Mouse (Mus musculus): ENCODE measurements around the gene Mthfd1l. TPM values are rescaled to one million over a fixed set of nuclear protein-coding genes. Genes with fewer than 3 reads are reported as not detected.

The Mthfd1l gene
- polyA plus RNA-seq, 1 experiment from 2014 or later: 11.2 TPM

- WGBS: 88% methylated on average over 5 of the region's 5 CpGs
- no peak overlapping the region for H3K4me2 ChIP-seq
These were observed 123.2 kb downstream of the Mthfd1l start for GRCm38 (mm10) chr10:4096151-4096550.

DNA sequence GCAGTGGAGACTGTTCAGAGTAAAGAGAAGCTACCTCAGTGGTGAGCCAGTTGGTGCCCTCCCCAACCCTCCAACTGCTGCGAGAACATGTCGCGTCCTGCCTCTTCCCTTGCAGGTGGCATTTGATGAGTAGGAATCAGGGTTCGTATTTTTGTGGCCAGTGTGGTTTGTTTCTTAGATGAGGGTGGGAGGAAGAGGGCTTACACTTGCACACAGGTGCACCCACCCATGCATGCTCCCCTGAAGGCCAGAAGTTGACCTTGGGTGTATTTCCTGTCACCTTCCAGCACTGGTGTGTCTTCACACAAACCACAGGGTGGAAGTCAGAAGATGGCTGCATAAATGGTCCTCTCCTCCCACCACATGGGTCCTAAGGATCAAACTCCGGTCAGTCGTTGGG is 127.1 kb downstream of the Mthfd1l start:
- no peak for ATAC-seq (ENCODE audit: low FRiP score)
- H3K27me3 ChIP-seq: no peaks in the 10 kb centered on the region
- H3K4me3 ChIP-seq (replicated peaks): no peak overlapping the region
- WGBS: 91% methylated on average over 6 of the region's 6 CpGs
- peaks cover 3% of the 10 kb centered on the region; the same call in 1 of the 2 replicates for H3K36me3 ChIP-seq (replicated peaks)
- no peak overlapping the region for H3K4me2 ChIP-seq
- H3K27ac ChIP-seq: no peak overlapping the region
- no peaks in the 10 kb centered on the region for H3K4me1 ChIP-seq
- no peaks in the 10 kb centered on the region for H3K9me3 ChIP-seq
- no peak overlapping the region for H3K9ac ChIP-seq

More at GRCm38 (mm10) chr10:4096151-4096550, 123.2 kb downstream of the Mthfd1l start:
- no peaks in the 10 kb centered on the region; the same call in 1 of the 2 replicates for H3K4me1 ChIP-seq
- ATAC-seq (ENCODE audit: low FRiP score): no peak
- no peak overlapping the region for H3K9ac ChIP-seq
- peaks cover 3% of the 10 kb centered on the region for H3K36me3 ChIP-seq (replicated peaks)
- no peaks in the 10 kb centered on the region for H3K9me3 ChIP-seq
- H3K4me3 ChIP-seq (replicated peaks): no peak overlapping the region
- H3K27me3 ChIP-seq: no peaks in the 10 kb centered on the region
- no peak overlapping the region for H3K27ac ChIP-seq

DNA sequence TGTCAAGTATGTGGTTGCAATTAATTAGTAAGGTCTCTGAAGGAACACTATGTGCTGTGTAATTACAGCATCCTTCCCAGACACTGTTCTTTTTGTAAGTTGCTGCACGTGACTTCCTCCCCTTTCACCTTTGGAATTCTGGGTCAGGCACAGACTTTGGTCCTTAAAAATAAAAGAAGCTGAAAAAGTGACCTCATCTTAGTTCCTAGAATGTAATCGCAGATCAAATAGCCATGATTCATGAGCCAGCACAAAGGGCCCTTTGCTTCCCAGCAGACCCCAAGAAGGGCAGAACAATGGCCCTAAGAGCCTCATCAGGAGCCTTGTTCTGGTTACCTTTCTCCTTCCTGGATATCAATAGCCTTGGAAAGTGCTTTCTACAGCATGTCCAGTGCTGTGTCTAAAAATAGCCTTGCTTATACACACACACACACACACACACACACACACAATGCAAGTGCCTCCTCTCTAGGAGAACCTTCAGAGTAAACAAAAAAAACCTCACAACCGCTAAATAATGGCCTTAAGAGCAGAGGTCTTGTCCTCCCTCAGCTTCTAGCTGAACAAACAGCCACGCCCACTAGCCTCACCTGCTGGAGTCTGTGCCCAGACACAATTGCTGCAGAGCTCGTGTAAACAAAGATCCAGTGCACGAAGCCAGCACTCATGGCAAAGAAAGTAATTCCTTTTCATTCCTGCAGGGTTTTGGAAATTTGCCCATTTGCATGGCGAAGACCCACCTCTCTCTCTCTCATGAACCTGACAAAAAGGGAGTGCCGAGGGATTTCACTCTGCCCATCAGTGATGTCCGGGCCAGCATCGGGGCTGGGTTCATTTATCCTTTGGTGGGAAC is 133.0 kb downstream of the Mthfd1l start:
- peak; percentile 70 for ATAC-seq (ENCODE audit: low FRiP score)
- WGBS: 14% methylated on average over 10 of the region's 10 CpGs
- Histone ChIP-seq H3K4me1 (peaks cover 31% of the 10 kb centered on the region), H3K4me2 (peak overlapping the region; percentile 19; the same call in 1 of the 2 replicates), H3K36me3 (replicated peaks) (peaks cover 3% of the 10 kb centered on the region; the same call in 1 of the 2 replicates), H3K4me3 (replicated peaks) (no peak overlapping the region), H3K9ac (no peak overlapping the region), H3K27me3 (no peaks in the 10 kb centered on the region), H3K9me3 (no peaks in the 10 kb centered on the region), H3K27ac (peak overlapping the region; percentile 71)

DNA sequence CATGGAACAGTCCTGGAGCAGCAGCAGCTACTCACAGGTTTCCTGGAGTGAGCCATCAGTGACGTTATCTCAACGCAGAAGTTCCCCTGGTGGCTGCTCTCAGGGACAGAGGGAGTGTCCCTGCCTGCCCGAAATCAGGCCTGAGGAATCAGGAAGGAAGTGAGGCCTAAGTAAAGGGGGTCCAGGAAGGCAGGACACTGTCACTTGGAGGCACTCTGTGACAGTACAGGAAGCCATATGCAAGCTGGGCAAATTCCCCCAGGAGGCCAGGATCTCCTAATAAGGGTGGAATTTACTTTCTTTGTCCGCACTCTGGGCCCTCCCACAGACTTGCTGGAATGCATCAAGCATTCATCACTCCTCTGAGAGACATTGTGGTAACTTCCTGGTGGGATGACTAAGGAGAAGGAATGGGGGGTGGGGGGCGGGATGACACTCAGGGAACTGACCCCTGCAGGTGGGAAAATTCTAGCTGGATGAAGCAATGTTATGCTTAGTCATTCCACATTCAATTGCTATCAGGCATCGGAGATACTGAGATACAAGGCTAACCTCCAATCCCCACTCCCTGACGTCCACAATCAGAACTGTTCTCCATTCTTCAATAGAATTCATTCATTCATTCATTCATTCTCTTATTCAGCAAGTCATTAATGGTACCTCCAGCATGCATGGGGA is 134.9 kb downstream of the Mthfd1l start:
- ATAC-seq (ENCODE audit: low FRiP score): 0 out of 2 replicates have a peak, but pooled peaks have one; percentile 5
- Histone ChIP-seq H3K9me3 (no peaks in the 10 kb centered on the region), H3K9ac (no peak overlapping the region), H3K27me3 (no peaks in the 10 kb centered on the region), H3K4me3 (replicated peaks) (no peak overlapping the region), H3K4me2 (no peak overlapping the region), H3K4me1 (peaks cover 34% of the 10 kb centered on the region), H3K36me3 (replicated peaks) (peaks cover 3% of the 10 kb centered on the region; the same call in 1 of the 2 replicates), H3K27ac (peak overlapping the region; percentile 50; the same call in 1 of the 2 replicates)
- WGBS: 28% methylated on average over 7 of the region's 7 CpGs

DNA sequence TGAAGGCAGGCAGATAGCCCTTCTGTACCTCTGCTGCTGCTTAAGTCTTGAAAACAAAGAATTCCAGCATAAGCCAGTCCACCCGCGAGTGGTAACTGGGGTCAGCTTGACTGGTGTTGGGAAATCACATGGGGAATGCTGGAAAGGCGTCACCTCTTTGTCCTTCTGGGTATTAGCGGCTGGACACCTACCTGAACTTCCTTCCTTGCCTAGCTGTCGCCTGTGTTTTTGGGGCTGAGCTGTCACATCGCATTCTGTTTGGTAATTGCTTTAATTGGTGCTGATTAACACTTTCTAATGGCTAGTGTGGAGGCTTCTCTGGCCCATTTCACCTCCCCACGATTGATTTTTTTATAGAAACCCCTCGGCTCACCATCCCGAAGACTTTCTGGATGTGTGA is 135.5 kb downstream of the Mthfd1l start:
- Histone ChIP-seq H3K9me3 (no peaks in the 10 kb centered on the region), H3K27me3 (no peaks in the 10 kb centered on the region), H3K36me3 (replicated peaks) (peaks cover 2% of the 10 kb centered on the region; the same call in 1 of the 2 replicates), H3K9ac (no peak overlapping the region), H3K4me2 (no peak overlapping the region), H3K4me3 (replicated peaks) (no peak overlapping the region), H3K4me1 (peaks cover 34% of the 10 kb centered on the region), H3K27ac (peak overlapping the region; percentile 50; the same call in 1 of the 2 replicates)
- 50% methylated on average over 9 of the region's 9 CpGs for WGBS
- no peak for ATAC-seq (ENCODE audit: low FRiP score)

GRCm38 (mm10) chr10:4111095-4111794 is 138.3 kb downstream of the Mthfd1l start:
- Histone ChIP-seq H3K27ac (no peak overlapping the region), H3K27me3 (no peaks in the 10 kb centered on the region), H3K4me1 (peaks cover 24% of the 10 kb centered on the region), H3K4me3 (replicated peaks) (no peak overlapping the region), H3K36me3 (replicated peaks) (no peaks in the 10 kb centered on the region), H3K9ac (no peak overlapping the region), H3K4me2 (no peak overlapping the region), H3K9me3 (no peaks in the 10 kb centered on the region)
- 89% methylated on average over 19 of the region's 19 CpGs for WGBS
- no peak for ATAC-seq (ENCODE audit: low FRiP score)

- Histone ChIP-seq H3K27me3 (no peaks in the 10 kb centered on the region), H3K4me3 (replicated peaks) (no peak overlapping the region), H3K4me2 (no peak overlapping the region), H3K36me3 (replicated peaks) (no peaks in the 10 kb centered on the region), H3K4me1 (peaks cover 19% of the 10 kb centered on the region), H3K9ac (no peak overlapping the region), H3K9me3 (no peaks in the 10 kb centered on the region), H3K27ac (no peak overlapping the region)
- WGBS: 84% methylated on average over 8 of the region's 8 CpGs
- ATAC-seq (ENCODE audit: low FRiP score): no peak
These were observed 138.8 kb downstream of the Mthfd1l start for GRCm38 (mm10) chr10:4111795-4112139.

DNA sequence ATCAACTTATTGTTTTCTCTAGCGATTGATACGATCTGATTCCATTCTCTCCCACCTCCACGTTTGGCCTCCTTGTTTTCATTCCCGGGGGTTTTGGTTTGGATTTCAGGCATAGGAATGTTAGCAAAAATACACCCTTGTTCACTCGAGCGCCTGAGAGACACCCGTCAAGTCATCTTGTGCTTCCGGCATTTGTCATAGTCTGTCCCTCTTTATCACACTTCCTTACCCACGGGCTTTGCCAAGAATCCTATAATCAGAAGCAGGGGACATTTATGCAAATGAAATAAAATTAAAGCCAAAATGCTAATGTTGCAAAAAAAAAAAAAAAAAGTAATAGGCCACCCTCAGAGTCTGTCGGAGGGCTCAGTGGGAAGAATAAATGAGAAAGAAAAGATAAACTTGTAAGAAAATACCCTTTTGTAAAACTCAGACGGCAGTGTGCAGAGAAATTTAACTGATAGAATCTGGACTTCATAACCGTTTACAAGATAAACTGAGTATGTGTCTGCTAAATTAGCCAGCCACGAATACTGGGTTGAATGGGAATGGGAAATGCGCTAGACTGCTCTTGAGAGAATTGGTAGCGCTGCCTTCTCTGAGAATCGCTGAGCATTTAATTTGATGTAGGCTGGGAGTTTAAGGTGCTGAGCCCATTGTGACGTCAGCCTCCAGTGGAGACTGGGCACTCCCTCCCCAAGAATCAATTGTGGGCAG is 139.9 kb downstream of the Mthfd1l start:
- H3K4me1 ChIP-seq: peaks cover 11% of the 10 kb centered on the region
- H3K4me2 ChIP-seq: no peak overlapping the region
- no peak overlapping the region for H3K27ac ChIP-seq
- WGBS: 60% methylated on average over 17 of the region's 17 CpGs
- no peaks in the 10 kb centered on the region for H3K36me3 ChIP-seq (replicated peaks)
- no peaks in the 10 kb centered on the region for H3K9me3 ChIP-seq
- no peak overlapping the region for H3K4me3 ChIP-seq (replicated peaks)
- no peaks in the 10 kb centered on the region for H3K27me3 ChIP-seq
- H3K9ac ChIP-seq: no peak overlapping the region
- ATAC-seq (ENCODE audit: low FRiP score): no peak

GRCm38 (mm10) chr10:4113328-4113658 is 140.4 kb downstream of the Mthfd1l start:
- Histone ChIP-seq H3K4me3 (replicated peaks) (no peak overlapping the region), H3K27me3 (no peaks in the 10 kb centered on the region), H3K9ac (no peak overlapping the region), H3K4me2 (no peak overlapping the region), H3K4me1 (peaks cover 6% of the 10 kb centered on the region; the same call in 1 of the 2 replicates), H3K27ac (no peak overlapping the region), H3K9me3 (no peaks in the 10 kb centered on the region), H3K36me3 (replicated peaks) (no peaks in the 10 kb centered on the region)
- WGBS: 97% methylated on average over 5 of the region's 5 CpGs
- no peak for ATAC-seq (ENCODE audit: low FRiP score)

DNA sequence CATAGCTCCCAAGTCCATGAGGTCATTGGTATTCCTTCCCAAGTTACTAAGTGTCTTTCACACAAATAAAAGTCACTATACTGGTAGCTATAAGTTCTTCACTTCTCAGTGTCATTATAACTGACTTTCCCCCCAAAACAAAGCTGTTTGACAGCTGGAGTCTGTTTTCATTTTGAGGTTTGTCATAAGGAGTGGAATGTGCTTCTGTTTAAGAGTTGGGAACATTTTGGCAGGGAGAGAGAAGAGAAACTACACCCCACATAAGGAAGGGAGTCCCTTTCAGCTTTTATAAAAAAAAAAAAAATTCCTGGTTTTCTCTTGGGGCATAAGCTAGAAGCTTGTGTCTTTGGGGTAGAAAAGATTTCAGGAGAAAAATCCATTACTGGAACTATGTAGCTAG is 143.7 kb downstream of the Mthfd1l start:
- Histone ChIP-seq H3K4me3 (replicated peaks) (no peak overlapping the region), H3K4me1 (peaks cover 3% of the 10 kb centered on the region; the same call in 1 of the 2 replicates), H3K9ac (no peak overlapping the region), H3K27me3 (no peaks in the 10 kb centered on the region), H3K4me2 (no peak overlapping the region), H3K9me3 (no peaks in the 10 kb centered on the region), H3K27ac (no peak overlapping the region), H3K36me3 (replicated peaks) (no peaks in the 10 kb centered on the region)
- ATAC-seq (ENCODE audit: low FRiP score): no peak

DNA sequence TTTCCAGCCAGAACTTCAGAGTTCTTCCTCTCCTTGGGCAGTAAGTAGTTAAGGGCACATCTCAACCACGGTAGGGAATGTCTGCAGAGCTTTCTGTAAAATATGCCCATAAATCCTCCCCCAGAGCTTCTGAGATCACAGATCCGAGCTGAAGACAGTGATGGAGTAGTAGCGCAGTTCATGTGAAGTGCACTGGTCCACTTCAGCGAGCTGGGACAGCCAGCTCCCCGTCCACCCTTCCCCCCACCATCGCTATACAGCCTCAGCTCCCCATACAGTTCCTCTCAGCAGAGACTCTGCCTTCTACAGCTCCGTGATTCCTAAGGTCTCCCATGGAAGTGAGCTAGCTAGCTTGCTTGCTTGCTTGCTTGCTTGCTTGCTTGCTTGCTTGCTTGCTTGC is 144.2 kb downstream of the Mthfd1l start:
- Histone ChIP-seq H3K27me3 (no peaks in the 10 kb centered on the region), H3K9me3 (no peaks in the 10 kb centered on the region), H3K4me2 (no peak overlapping the region), H3K27ac (no peak overlapping the region), H3K9ac (no peak overlapping the region), H3K4me1 (peaks cover 3% of the 10 kb centered on the region; the same call in 1 of the 2 replicates), H3K4me3 (replicated peaks) (no peak overlapping the region), H3K36me3 (replicated peaks) (no peaks in the 10 kb centered on the region)
- WGBS: 74% methylated on average over 7 of the region's 7 CpGs
- ATAC-seq (ENCODE audit: low FRiP score): no peak

GRCm38 (mm10) chr10:4119287-4119686 is 146.4 kb downstream of the Mthfd1l start:
- WGBS: 68% methylated on average over 4 of the region's 4 CpGs
- Histone ChIP-seq H3K4me2 (no peak overlapping the region), H3K4me1 (no peaks in the 10 kb centered on the region), H3K36me3 (replicated peaks) (no peaks in the 10 kb centered on the region), H3K27me3 (no peaks in the 10 kb centered on the region), H3K9me3 (no peaks in the 10 kb centered on the region), H3K4me3 (replicated peaks) (no peak overlapping the region), H3K27ac (no peak overlapping the region), H3K9ac (no peak overlapping the region)
- ATAC-seq (ENCODE audit: low FRiP score): peak; percentile 67; the same call in 1 of the 2 replicates
